Mouse (Mus musculus) adrenal gland, postnatal 10 days (tissue): Measurements from ENCODE around the gene Ppp2r5c. TPM values are rescaled to one million over a fixed set of nuclear protein-coding genes. Genes with fewer than 3 reads are reported as not detected.

Source experiments
- DNase-seq: peaks from one replicate; pipeline ENCODE4 v3.0.0; 2021; ENCODE audit warnings: mixed read lengths
- long read RNA-seq, 2 experiments: library from polyadenylated mRNA; stranded (forward); transcript quantifications; one replicate each; pipeline ENCODE4 v2.0.0; 2021
- total RNA-seq, 2 experiments: library from RNA; stranded (reverse); gene quantifications; 2 replicates each; pipeline ENCODE4 v1.2.3; 2021

The Ppp2r5c gene
- 100 to 1,000 TPM; 108 to 121 TPM for total RNA-seq
- long read RNA-seq, experiment 1, full-length matches to known transcripts = 42 of 88 reads
- long read RNA-seq, experiment 1, partial matches to known transcripts = 33 of 88 reads
- long read RNA-seq, experiment 1, other reads (novel, unspliced or antisense) = 13 of 88 reads
- long read RNA-seq, experiment 2, full-length matches to known transcripts = 25 of 40 reads
- long read RNA-seq, experiment 2, partial matches to known transcripts = 7 of 40 reads
- long read RNA-seq, experiment 2, other reads (novel, unspliced or antisense) = 8 of 40 reads

GRCm38 (mm10) chr12:110446290-110447170 lies at the start of gene Ppp2r5c:
TSS of gene Ppp2r5c (plus strand) at chr12:110447120.
- peak; percentile 97 for DNase-seq

DNA sequence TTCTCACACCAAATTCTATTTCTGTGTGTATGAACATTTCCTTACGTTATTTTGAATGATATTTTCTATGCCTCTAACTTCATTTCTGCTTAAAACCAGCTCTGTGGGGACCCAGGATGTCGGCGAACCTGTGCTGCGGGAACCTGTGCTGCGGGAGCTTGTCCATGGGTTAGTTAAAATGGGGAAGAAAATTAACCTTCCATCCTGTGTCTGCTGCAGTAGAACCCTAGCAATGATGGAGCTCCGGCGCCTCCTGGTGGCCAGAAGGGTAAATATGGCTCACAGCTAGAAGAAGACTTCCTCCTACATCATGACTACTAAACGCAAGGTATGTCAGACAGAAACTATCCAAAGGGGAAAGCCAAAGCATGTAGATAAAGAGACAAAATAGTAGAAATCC lies 48.6 kb upstream of the Ppp2r5c start:
- peak; percentile 87 for DNase-seq

DNA sequence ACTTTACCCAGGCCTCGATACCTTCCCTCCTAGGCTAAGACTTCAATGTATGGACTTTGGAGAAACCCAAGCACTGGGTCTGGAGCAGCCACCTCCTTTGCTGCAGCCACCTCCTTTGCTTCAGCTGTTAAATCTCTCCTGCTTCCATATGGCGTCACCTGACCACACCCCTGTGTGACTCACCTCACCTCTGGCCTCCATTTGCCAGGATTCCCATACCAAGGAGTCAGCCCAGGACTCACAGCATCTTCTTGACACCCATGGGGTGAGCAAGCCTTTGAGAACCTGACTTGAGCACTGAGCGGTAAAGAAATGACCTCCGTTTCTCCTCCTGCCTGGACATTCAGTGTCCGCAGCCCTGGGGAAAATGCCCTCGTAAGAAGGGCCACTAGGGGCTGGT lies 47.8 kb upstream of the Ppp2r5c start:
- no peak for DNase-seq

DNA sequence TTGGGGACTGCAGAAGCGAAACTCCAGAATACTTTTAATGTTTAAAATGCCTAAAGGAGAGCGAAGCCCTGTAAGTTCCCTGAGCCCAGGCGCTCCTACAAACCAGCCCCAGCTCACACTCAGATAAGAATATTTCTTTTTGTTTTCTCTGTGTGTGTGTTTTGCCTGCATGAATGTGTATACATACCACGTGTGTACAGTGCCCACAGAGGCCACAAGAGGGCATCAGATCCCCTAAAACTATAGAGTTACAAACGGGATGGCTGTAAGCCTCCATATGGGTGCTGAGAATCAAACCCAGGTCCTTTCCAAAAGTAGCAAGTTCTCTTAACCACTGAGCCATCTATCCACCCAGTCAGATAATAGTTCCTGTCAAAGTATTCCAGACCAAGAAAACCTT lies 46.0 kb upstream of the Ppp2r5c start:
- no peak for DNase-seq

GRCm38 (mm10) chr12:110401871-110402270 lies 45.0 kb upstream of the Ppp2r5c start:
- no peak for DNase-seq

GRCm38 (mm10) chr12:110416244-110416643 lies 30.7 kb upstream of the Ppp2r5c start:
- DNase-seq = no peak

- peak; percentile 35 for DNase-seq
These were observed 29.6 kb upstream of the Ppp2r5c start for GRCm38 (mm10) chr12:110417023-110417986.

DNA sequence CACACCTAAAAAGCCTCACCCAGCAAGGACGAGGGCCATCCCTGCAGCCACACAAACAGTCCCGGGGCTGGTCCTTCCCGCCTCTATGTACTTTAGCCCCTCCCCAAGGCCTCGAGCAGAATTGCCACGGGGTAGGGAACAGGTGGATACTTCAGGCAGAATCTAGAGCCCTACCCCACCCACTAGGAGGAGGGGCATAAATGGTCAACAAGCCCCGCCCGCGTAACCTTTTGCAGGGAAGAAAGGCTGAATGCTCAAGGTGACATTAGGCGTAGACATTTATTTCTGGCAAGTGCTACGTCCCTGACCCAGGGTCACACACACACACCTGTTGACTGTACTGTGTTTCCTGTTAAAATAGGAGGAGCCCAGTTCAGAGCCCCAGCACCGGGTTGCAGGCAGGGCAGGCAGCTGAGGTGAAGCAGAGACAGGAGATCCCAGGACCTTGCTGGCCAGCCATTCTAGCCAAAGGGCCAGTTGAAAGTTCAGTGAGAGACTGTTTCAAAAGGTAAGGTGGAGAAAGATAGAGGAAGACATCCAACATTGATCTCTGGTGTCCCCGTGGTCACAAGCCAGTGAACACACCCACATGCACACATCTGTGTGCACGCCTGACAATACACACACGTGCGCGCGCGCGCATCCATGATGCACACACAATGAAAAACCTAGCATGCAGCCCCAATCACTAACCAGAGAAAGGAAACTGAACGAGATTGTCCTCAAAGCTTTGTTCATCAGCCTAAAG lies 28.8 kb upstream of the Ppp2r5c start:
- peak; percentile 51 for DNase-seq

- peak; percentile 58 for DNase-seq
These were observed 28.1 kb upstream of the Ppp2r5c start for GRCm38 (mm10) chr12:110418735-110419350.

DNA sequence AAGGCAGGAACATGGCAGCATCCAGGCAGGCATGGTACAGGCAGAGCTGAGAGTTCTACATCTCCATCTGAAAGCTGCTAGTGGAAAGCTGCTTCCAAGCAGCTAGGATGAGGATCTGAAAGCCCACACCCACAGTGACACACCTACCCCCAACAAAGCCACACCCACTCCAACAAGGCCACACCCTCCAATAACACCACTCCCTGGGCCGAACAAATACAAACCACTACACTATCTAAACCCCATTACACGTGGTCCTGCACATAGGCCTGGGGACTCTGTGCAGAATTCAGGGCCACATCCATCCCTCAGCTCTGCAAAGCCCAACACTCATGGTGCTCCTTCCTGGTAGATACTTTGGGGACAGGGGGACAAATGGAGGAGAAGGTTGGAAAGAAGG lies 27.0 kb upstream of the Ppp2r5c start:
- no peak for DNase-seq

- DNase-seq = no peak
These were observed 25.6 kb upstream of the Ppp2r5c start for GRCm38 (mm10) chr12:110421361-110421760.

GRCm38 (mm10) chr12:110424008-110424704 lies 22.8 kb upstream of the Ppp2r5c start:
- DNase-seq = no peak

DNA sequence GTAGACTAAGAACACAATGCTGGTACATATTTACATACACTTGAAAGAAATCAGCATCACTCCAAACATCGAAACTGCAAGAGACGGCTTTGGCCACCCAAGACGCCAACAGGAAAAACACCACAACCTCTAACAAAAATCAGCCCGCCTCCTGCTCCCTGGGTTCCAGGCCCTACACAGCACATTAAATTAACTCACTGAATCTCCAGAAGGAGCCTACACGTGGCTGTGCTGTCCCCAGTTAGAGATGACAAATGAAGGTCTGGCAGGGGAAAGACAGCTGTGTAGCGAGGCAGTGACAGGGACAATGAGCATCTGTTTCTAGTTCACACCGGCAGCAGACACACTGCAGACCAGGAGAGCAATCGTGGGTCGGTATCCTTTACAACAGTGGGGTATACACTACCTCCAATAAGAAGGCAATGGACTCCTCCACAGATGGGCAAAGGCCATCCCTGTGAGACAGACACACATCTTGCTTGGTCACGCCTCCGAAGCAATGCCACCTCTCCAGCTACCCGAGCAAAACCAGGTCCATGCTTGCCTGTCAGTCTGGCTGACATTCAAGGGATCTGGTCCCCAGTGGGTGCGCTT lies 20.4 kb upstream of the Ppp2r5c start:
- DNase-seq = no peak

DNA sequence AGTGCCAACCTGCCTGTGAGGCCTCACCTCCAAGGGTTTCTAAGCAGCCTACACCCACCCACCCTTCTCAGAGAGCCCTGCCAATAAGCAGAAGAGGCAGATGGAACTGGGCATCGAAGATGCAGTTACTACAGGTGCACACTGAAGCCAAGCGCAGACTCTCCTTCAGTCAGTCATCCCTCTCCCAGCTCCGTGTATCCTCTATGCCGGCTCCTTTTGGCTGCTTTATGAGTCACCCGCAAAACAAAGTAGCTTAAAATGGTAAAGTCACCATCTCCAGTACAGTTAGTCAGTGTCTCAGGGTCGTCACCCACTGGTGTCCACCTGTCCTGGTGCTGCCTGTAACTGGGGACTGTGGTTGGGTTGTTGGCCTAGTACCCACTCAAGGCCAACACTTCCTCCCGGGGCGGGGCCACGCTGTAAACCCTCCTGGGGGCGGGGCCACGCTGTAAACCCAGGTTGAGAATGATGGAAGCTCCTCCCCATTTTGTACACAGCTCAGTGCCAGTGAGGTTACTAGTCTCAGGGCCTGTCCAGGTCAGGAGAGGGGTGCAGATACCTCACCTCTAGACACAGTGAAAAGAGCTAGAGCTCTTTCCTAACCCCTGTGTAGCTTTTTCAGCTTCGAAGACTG lies 17.5 kb upstream of the Ppp2r5c start:
- no peak for DNase-seq

DNA sequence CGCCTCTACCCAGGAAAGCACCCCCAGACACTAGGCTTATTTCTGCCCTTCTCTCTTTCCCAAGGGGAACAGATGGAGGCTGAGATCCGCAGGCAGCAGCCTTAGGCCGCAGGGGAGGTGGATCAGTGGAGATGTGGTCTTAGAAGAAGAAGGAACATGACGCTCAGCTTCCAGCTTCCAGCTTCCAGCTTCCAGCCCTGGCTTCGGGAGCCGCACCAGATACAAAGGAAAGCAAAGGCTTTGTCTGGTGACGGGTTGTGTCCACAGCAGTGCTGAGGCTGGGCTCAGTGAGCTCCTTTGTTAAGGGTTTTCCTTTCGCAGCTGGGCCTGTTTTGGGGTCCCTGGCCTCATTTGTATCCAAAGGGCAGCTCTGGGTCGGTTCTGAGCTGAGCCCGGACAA lies 16.9 kb upstream of the Ppp2r5c start:
- no peak for DNase-seq

DNA sequence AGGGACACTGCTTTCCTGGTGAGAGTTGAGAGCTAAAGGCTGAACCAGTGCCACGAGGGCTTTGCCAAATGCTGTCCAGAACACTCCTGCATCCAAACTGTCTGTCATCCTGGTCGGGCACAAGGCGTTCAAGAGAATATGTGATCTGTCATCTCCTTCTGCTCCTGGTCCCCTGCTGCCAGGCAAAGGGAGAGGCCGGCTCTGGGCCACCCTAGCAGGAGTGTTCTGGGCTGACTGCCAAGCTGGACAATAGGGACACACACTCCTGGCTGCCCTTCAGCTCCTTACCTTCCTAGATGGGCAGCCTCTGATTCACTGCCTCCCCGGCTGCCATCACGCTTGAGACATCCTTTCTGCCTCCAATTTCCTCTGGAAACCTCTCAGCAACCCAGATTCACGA lies 15.1 kb upstream of the Ppp2r5c start:
- peak; percentile 67 for DNase-seq

DNA sequence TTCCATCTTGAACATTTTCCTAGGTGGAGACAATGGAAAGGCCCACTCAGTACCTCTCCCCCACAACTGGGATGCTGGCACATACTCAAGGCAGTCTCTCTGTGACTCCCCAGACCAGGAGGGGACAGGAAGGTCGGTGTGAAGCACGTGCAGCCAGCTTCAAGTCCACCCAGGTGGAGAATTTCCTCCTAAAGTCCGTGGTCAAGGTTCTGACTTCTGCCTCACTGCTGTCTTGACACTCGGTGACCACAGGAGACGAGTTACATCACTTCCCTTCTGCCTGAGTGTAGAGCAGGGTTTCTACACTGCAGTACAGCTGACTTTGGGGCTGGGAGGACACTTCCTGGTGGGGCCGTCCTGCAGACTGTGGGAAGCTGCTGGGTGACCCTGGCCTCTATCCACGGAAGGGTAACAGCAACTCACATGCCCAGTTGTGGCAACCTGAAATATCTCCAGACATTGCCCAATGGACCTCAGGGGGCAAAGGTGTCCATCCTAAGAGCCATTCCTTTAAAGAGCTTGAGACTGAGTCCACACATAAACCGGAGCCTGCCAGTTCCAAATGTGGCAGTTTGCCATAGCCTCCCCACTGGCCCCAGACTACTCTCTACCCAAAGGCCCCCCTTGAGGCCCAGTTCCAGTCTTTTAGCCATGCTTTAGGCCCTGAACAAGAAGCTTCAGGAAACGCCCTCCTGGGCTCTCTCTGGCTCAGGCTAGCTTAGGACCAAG lies 10.1 kb upstream of the Ppp2r5c start:
- DNase-seq = no peak

DNA sequence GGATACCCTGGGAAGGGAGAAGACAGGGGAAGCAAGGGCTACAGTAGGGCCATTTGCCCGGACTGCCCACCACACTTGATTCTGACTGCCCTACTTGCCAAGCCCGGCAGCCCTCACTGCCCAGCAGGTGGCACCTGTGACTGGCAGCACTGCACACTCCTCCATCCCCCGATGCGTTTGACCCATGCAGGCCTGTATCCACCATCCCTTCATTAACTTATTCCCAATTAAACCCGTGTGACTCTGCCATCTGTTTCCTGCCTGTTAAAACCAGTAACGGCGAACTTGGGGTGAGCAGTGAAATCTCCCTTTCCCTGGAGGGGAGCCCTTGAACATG lies 9.6 kb upstream of the Ppp2r5c start:
- no peak for DNase-seq

DNA sequence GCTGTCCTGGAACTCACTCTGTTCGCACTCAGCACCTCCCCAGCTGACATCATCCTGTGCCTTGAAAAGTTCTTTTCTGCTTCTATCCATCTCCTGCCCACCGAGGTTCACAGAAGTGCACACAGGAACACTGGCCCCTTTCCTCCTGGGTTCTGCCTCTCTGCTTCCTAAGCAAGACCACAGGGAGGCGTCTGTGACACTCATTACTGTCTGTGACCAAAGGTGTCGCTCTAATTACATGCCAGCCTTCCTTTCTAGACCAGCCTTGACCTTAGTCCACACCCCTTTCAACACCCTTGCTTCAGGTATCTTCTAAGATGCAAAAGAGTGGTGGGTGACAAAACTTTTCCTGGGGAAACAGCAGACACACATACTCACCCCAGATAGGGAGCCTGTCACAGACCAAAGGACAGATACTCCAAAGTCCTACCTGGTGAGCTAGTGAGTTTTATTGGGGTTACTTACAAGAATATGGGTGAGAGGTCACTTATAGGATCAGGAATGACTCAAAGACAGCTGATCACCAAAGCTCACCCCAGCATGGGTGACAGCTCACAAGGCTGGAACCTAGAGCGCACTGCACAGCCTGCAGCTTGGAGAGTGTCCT lies 8.4 kb upstream of the Ppp2r5c start:
- DNase-seq = no peak
